Mouse (Mus musculus) ovary, adult 10 weeks (tissue): ENCODE measurements around the gene Zfp94. TPM values are rescaled to one million over a fixed set of nuclear protein-coding genes. Genes with fewer than 3 reads are reported as not detected.

ENCODE experiments used
- polyA plus RNA-seq: library from polyadenylated mRNA; stranded (reverse); fragments of 350-450 nt; fragmentation: Illumina TruSeq; extraction: RNeasy Lipid Tissue Mini Kit (QIAGEN cat#74804); gene quantifications from one replicate; pipeline ENCODE4 v1.2.3, GENCODE M21; 2014

The Zfp94 gene
- 2.2 TPM for polyA plus RNA-seq

DNA sequence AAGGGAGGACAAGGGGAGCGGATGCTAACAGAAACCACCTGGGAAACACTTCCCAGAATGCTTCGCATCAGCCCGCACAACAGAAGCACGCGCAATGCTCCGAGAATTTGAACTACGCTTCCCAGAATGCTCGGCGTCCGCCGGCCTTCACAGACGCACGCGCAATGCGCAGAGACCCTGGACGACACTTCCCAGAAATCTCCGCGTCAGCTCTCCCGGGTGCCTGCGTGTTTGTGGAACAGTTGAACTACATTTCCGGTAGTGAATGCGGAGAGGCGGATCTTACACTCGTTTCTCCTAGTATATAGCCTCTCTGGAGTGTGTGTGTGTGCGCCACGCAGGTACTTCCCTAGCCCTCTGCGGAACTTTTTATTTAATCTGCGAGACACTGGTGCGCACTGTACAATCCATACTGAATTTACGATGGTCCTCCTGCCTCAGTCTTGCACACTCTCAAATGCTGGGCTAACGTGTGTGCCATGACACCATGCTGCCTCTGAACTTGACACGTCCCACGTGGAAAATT lies at the start of gene Zfp94:
TSS of gene Zfp94 (minus strand) at position 100 of the 526 bp plus-strand sequence.

DNA sequence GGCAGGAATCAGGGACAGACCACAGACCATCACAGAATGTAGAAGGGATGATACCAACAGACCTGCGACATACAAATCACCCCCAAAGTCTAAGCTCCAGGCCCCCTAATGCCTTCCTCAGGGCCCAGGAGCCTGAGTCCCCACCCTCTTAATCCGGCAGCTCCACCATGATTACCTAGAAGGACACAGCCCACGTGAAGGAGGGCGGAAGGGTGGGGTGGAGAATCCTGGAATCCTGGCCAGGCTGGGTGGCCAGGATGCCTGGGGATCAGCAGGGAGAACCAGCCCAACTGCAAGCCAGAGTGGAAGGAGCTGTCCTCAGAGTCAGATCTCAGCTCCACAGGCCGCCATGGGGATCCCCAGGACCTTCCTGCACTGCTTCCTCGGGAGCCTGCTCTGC lies 32.4 kb upstream of the Zfp94 start, which contains the start of gene Lypd5:
TSS of gene Lypd5 (plus strand) at position 301 of the 400 bp plus-strand sequence.

DNA sequence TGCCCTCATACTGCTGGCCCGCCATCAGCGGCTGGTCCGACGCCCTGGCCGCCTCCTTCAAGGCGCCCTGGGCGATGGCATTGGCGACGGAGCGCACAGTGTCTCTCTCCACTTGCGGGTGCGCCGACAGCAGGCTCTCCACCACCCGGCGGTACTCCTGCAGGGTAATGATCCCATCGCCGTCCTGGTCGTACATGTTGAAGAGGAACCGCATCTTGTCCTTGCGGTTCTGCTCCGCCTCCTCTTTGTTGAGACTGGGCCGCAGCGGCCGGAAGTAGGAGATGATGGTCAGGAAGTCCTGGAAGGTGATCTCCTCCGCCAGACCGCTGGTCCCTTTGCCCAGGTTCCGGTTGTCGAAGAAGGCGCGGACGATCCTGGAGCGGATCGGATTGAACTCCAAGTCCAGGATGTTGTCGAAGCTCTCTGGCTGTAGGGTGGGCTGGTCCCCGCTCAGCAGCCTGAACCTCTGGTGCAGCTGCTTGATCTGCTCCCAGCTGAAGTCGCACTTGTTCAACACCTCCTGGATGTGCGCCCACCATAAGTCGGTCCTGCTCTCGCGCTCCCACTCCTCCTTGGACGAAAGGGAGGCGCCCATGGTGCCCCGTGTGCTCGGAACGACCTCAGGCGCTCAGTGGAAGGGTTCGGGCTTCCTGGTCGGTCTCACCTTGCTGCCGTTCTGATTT lies 17.0 kb upstream of the Zfp94 start, which contains the start of gene Tescl:
TSS of gene Tescl (minus strand) at position 633 of the 683 bp plus-strand sequence.

DNA sequence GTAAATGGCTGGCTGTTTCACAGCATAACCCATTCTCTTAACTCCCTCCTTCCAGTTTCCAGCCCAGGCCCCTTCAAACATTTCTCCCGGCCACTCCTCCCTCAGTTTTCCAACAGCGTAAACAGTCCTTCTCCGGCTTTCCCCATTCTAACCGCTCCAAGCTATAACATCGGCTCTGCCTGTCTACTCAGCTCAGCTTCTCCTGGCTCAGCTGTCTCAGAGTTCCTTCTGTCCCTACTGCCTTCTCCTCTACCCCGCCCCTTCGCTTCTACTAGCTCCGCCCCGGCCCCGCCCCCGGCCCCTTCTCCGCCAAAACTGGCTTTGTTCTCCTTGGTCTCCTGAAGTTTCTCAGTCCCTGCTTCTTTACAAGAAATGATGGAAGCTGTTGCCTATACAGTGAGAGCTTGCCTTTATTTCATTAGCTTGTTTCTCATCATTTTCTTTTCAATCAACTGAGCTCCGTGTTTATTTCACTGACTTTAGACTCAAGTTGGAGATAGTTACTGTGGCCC lies 15.6 kb downstream of the Zfp94 start, which contains the start of gene Zfp61:
TSS of gene Zfp61 (minus strand) at position 462 of the 512 bp plus-strand sequence.

DNA sequence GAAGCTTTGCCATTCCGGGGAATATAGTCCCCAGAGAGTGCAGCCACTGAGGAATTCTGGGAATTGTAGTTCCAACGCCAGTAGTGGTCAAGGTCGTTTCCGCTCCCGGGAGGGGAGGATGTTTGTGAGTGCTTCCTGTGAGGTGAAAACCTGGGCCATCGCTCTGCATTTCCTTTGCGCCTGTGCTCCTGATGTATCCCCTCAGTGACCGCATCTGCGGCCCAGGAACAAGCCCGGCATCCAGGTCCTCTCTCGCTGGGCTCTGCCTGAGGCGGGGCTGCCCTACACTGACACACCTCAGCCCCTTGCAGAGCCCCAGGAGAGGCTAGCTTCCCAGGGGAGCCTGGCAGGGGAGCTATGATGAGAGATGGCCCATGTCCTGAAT lies 46.2 kb downstream of the Zfp94 start, which contains the start of gene Zfp93:
TSS of gene Zfp93 (plus strand) at position 133 of the 385 bp plus-strand sequence.

DNA sequence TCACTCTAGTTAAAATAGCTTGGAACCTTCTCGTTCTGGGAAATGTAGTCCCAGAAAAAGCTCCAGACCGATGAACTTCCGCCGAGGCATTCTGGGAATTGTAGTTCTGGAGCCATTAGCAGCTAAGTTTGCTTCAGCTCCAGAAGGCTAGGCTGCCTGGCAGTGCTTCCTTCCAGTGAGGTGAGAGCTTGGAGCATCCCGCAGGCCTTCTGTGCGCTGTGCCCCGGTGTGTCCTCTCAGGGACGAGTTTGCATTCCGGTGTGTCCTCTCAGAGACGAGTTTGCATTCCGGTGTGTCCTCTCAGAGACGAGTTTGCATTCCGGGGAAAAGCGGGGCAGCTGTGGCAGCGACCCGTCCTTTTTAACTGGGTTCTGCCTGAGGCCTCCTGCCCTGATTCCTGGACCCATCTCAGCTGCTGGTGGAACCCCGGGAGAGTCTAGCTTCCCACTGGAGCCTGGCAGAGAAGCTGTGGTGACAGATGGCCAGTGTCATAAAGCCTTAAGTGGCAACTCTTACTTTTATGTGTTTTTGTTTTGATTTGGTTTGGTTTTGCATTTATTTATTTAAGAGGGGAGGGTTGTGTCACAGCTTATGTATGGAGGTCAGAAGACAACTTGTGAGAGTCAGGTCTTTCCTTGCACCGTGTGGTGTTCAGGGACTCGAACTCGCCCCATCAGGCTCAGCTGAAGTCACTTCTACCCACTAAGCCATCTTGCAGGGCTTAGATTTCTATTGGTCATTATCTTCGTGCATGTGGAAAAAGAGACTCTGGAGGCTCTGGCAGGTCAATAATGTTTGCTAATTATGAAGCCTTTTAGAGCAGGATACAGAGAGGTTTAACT lies 61.6 kb downstream of the Zfp94 start, which contains the start of gene Zfp108:
TSS of gene Zfp108 (plus strand) at position 162 of the 842 bp plus-strand sequence.

Other genes with a start within 250 kb of the Zfp94 start
- 10.1 TPM for gene Zfp180, start 234.7 kb downstream of the Zfp94 start, polyA plus RNA-seq
- 1.4 TPM for gene Zfp112, start 204.4 kb downstream of the Zfp94 start, polyA plus RNA-seq
- gene Zfp235, start 182.5 kb downstream of the Zfp94 start, polyA plus RNA-seq: 4.8 TPM
- 2.3 TPM for gene Zfp114, start 141.6 kb downstream of the Zfp94 start, polyA plus RNA-seq
- gene Zfp111, start 105.2 kb downstream of the Zfp94 start, polyA plus RNA-seq: 14.2 TPM
- gene Zfp109, start 79.1 kb downstream of the Zfp94 start, polyA plus RNA-seq: 5.6 TPM
- gene Zfp108, start 61.9 kb downstream of the Zfp94 start, polyA plus RNA-seq: 7.8 TPM
- gene Zfp93, start 46.2 kb downstream of the Zfp94 start, polyA plus RNA-seq: 3.8 TPM
- gene Zfp61, start 15.4 kb downstream of the Zfp94 start, polyA plus RNA-seq: 11.3 TPM
- gene Tescl, start 17.3 kb upstream of the Zfp94 start, polyA plus RNA-seq: not detected
- gene Lypd5, start 32.5 kb upstream of the Zfp94 start, polyA plus RNA-seq: not detected
- gene Kcnn4, start 53.6 kb upstream of the Zfp94 start, polyA plus RNA-seq: not detected
- not detected for gene Smg9, start 83.0 kb upstream of the Zfp94 start, polyA plus RNA-seq
- not detected for gene Irgc1, start 135.6 kb upstream of the Zfp94 start, polyA plus RNA-seq
- 1.0 TPM for gene Plaur, start 145.8 kb upstream of the Zfp94 start, polyA plus RNA-seq
- 0.34 TPM for gene Cadm4, start 165.4 kb upstream of the Zfp94 start, polyA plus RNA-seq
- 0.80 TPM for gene Zfp428, start 190.3 kb upstream of the Zfp94 start, polyA plus RNA-seq
- not detected for gene AC161166.1, start 195.8 kb upstream of the Zfp94 start, polyA plus RNA-seq
- gene Irgq, start 214.0 kb upstream of the Zfp94 start, polyA plus RNA-seq: 7.8 TPM
- gene Pinlyp, start 229.5 kb upstream of the Zfp94 start, polyA plus RNA-seq: not detected
- 0.88 TPM for gene Xrcc1, start 229.6 kb upstream of the Zfp94 start, polyA plus RNA-seq